Mouse (Mus musculus): Measurements from ENCODE around the gene Olfr398. TPM values are rescaled to one million over a fixed set of nuclear protein-coding genes. Genes with fewer than 3 reads are reported as not detected.

Gene Olfr398
- polyA plus RNA-seq (2016; fragmentation: Nextera tagmentation; extraction: Ambion mirVana), result not detected in 2 replicates

GRCm38 (mm10) chr11:73990307-73990706 lies at the start of gene Olfr398:
Olfr398 (minus strand) TSS chr11:73990407.
- no peak within 1 kb of the TSS for H3K9ac ChIP-seq
- ATAC-seq (ENCODE audit: low FRiP score), result no peak
- no peak within 1 kb of the TSS for H3K4me3 ChIP-seq (replicated peaks)
- no peaks in the 10 kb centered on the region for H3K36me3 ChIP-seq (replicated peaks)
- no peak within 1 kb of the TSS for H3K27ac ChIP-seq
- H3K4me2 ChIP-seq, result no peak within 1 kb of the TSS
- H3K27me3 ChIP-seq, result no peaks in the 10 kb centered on the region
- peaks cover 40% of the 10 kb centered on the region for H3K9me3 ChIP-seq
- no peaks in the 10 kb centered on the region for H3K4me1 ChIP-seq

GRCm38 (mm10) chr11:73993115-73993514 lies 2.9 kb upstream of the Olfr398 start:
- Histone ChIP-seq H3K36me3 (replicated peaks) (no peaks in the 10 kb centered on the region), H3K9me3 (peaks cover 27% of the 10 kb centered on the region)

DNA sequence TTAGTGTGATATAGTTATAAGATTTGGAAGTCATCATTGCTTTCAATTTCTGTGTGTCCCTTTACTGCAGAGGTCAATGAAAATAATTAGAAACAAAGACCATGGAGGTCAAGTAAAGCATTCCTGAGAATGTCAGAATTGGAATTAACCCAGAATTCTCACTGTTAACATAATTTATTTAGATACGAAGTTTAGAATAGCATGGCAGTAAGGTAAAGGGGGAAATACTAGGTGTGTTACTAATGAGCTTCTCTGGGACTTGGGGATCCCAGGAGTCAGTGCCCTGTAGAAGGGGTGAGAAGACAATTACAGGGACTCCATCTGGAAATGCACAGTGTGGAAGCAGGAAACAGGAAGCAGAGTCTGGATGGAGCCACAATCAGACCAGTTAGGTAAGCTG lies 29.7 kb downstream of the Olfr398 start, which contains the start of gene Olfr397:
Olfr397 (plus strand) TSS at position 301 of the 400 bp plus-strand sequence.
- no peak within 1 kb of the TSS for H3K9ac ChIP-seq
- H3K9me3 ChIP-seq, result peaks cover 27% of the 10 kb centered on the region
- no peak for ATAC-seq (ENCODE audit: low FRiP score)
- no peaks in the 10 kb centered on the region for H3K36me3 ChIP-seq (replicated peaks)
- no peaks in the 10 kb centered on the region for H3K4me1 ChIP-seq
- no peak within 1 kb of the TSS for H3K4me2 ChIP-seq
- H3K27ac ChIP-seq, result no peak within 1 kb of the TSS
- WGBS, result 81% methylated on average over 1 of the region's 1 CpGs
- no peaks in the 10 kb centered on the region for H3K27me3 ChIP-seq
- H3K4me3 ChIP-seq (replicated peaks), result no peak within 1 kb of the TSS

More at GRCm38 (mm10) chr11:73993115-73993514, 2.9 kb upstream of the Olfr398 start:
- Histone ChIP-seq H3K4me1 (no peaks in the 10 kb centered on the region), H3K27ac (no peak overlapping the region), H3K9ac (no peak overlapping the region), H3K27me3 (no peaks in the 10 kb centered on the region), H3K4me3 (replicated peaks) (no peak overlapping the region), H3K4me2 (no peak overlapping the region)
- no peak for ATAC-seq (ENCODE audit: low FRiP score)

DNA sequence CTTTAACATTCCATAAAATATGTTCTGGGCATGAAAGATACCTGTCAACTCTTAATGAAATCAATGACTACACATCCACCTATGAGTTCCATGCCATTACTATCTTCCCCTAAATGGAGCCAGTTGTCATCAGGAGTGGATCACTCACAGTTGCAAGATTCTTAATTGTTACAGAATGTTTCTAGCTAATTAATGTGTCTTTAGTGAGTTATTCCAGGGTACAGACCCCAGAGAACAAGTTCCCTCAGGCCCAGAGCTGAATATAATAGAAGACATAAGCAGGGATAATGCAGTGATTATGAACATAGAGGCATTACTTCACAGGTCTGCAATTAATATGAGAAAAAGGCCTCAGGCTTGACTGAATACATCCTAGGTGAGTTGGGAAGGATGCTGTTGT lies 53.8 kb downstream of the Olfr398 start, which contains the start of gene Olfr23:
Olfr23 (plus strand) TSS at position 301 of the 400 bp plus-strand sequence.
- H3K4me3 ChIP-seq (replicated peaks), result no peak within 1 kb of the TSS
- no peaks in the 10 kb centered on the region for H3K4me1 ChIP-seq
- H3K27ac ChIP-seq, result no peak within 1 kb of the TSS
- H3K36me3 ChIP-seq (replicated peaks), result no peaks in the 10 kb centered on the region
- H3K4me2 ChIP-seq, result no peak within 1 kb of the TSS
- peaks cover 9% of the 10 kb centered on the region; the same call in 1 of the 2 replicates for H3K9me3 ChIP-seq
- ATAC-seq (ENCODE audit: low FRiP score), result no peak
- H3K27me3 ChIP-seq, result no peaks in the 10 kb centered on the region
- H3K9ac ChIP-seq, result no peak within 1 kb of the TSS

Other genes starting within 250 kb of the Olfr398 start
- not detected in 2 replicates for gene Olfr389, start 209.7 kb downstream of the Olfr398 start, polyA plus RNA-seq (2016; fragmentation: Nextera tagmentation; extraction: Ambion mirVana)
- not detected in 2 replicates for gene Olfr390, start 207.4 kb downstream of the Olfr398 start, polyA plus RNA-seq (2016; fragmentation: Nextera tagmentation; extraction: Ambion mirVana)
- gene Olfr391-ps, start 187.4 kb downstream of the Olfr398 start, polyA plus RNA-seq (2016; fragmentation: Nextera tagmentation; extraction: Ambion mirVana), result not detected in 2 replicates
- not detected in 2 replicates for gene Olfr392, start 173.4 kb downstream of the Olfr398 start, polyA plus RNA-seq (2016; fragmentation: Nextera tagmentation; extraction: Ambion mirVana)
- not detected in 2 replicates for gene Olfr393, start 139.0 kb downstream of the Olfr398 start, polyA plus RNA-seq (2016; fragmentation: Nextera tagmentation; extraction: Ambion mirVana)
- not detected in 2 replicates for gene Olfr394, start 99.6 kb downstream of the Olfr398 start, polyA plus RNA-seq (2016; fragmentation: Nextera tagmentation; extraction: Ambion mirVana)
- gene Olfr395, start 81.1 kb downstream of the Olfr398 start, polyA plus RNA-seq (2016; fragmentation: Nextera tagmentation; extraction: Ambion mirVana), result not detected in 2 replicates
- not detected in 2 replicates for gene Olfr23, start 53.7 kb downstream of the Olfr398 start, polyA plus RNA-seq (2016; fragmentation: Nextera tagmentation; extraction: Ambion mirVana)
- not detected in 2 replicates for gene Olfr397, start 29.6 kb downstream of the Olfr398 start, polyA plus RNA-seq (2016; fragmentation: Nextera tagmentation; extraction: Ambion mirVana)
- not detected in 2 replicates for gene Olfr139, start 66.1 kb upstream of the Olfr398 start, polyA plus RNA-seq (2016; fragmentation: Nextera tagmentation; extraction: Ambion mirVana)
- gene Olfr399, start 66.2 kb upstream of the Olfr398 start, polyA plus RNA-seq (2016; fragmentation: Nextera tagmentation; extraction: Ambion mirVana), result not detected in 2 replicates
- not detected in 2 replicates for gene Zfp616, start 79.5 kb upstream of the Olfr398 start, polyA plus RNA-seq (2016; fragmentation: Nextera tagmentation; extraction: Ambion mirVana)
- not detected in 2 replicates for gene Olfr401, start 123.3 kb upstream of the Olfr398 start, polyA plus RNA-seq (2016; fragmentation: Nextera tagmentation; extraction: Ambion mirVana)
- gene Olfr402, start 163.1 kb upstream of the Olfr398 start, polyA plus RNA-seq (2016; fragmentation: Nextera tagmentation; extraction: Ambion mirVana), result not detected in 2 replicates
- not detected in 2 replicates for gene Olfr403, start 195.8 kb upstream of the Olfr398 start, polyA plus RNA-seq (2016; fragmentation: Nextera tagmentation; extraction: Ambion mirVana)
- gene Olfr43, start 221.0 kb upstream of the Olfr398 start, polyA plus RNA-seq (2016; fragmentation: Nextera tagmentation; extraction: Ambion mirVana), result not detected in 2 replicates

Measured in forebrain, embryonic 12.5 days (tissue).